Mouse (Mus musculus) heart, postnatal 10 days (tissue): ENCODE data around the gene Zbtb32. TPM values are rescaled to one million over a fixed set of nuclear protein-coding genes. Genes with fewer than 3 reads are reported as not detected.

Experiments used
- DNase-seq, 2 experiments: peaks; one replicate each; pipeline ENCODE4 v3.0.0; 2021
- intact Hi-C: fragments of 180-260 bp; cut with DNase I; formaldehyde crosslinking; loops from one replicate; pipeline ENCODE4 v1.15.1; 2025
- total RNA-seq, 2 experiments: library from RNA; stranded (reverse); gene quantifications; 2 replicates each; pipeline ENCODE4 v1.2.3; 2021

Zbtb32 gene
- total RNA-seq, result not detected

DNA sequence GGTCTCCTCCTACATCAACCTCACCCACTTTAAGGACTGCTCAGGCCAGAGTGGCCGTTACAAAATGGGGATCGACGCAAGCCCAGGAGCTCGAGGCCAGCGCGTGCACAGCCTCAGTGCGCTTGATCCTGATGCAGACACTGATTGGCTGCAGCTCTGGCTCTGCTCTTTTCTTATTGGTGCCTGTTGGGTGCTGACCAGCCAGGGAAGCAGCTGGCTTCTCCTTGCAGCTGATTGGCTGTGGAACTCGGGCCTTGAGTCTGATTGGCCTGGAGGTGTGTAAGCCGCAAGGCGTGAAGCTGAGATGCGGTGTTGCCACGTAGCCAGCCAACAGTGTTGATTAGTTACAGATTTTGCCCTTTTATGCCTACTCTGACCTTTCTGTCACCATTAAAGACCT is at the start of gene Zbtb32:
Zbtb32 (minus strand) TSS at position 124 of the 400 bp plus-strand sequence.
- DNase-seq, result no peak
- intact Hi-C loops, result loop anchor here (10.0 kb wide), 1 partner anchor 366 kb away; no protein-coding TSS in a partner anchor

DNA sequence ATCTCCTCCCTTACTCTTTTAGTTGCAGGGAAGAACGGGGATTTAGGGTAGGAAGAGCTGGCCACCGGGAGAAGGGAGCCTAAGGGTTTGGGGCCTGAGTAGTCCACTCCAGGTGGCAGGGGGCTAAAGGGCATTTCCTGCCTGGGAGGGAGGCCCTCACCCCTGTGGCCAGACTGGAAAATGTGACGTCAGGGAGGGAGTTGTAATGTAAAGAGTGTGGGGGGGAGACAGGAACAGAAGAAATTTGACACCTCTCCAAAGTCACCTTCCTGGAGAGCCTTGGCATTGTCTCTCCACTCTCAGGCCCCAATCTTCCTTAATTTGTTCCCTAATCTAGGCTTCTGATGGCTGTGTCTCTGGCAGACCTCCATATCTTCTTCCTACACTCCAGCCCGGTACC is 40.4 kb upstream of the Zbtb32 start:
- no peak for DNase-seq
- intact Hi-C loops, result no loop called here

DNA sequence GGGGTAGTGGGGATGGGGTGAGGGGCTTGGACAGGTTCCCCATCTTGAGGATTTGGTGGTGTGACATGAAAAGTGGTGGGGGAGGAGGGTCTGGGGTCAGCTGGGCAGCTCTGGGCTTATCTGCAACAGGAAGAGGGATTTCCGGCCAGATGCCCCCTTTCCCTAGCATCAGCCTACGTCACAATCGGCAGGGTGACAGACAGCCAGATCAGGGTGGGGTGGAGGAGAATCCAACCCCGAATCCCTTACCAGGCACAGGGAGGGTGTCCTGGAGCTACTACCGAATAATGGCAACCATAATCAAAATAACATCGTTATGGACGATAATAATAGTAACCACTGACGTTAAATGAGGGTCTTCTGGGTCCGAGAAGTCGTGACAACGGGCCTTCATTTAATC is 37.7 kb upstream of the Zbtb32 start:
- DNase-seq, result no peak
- intact Hi-C loops, result no loop called here

DNA sequence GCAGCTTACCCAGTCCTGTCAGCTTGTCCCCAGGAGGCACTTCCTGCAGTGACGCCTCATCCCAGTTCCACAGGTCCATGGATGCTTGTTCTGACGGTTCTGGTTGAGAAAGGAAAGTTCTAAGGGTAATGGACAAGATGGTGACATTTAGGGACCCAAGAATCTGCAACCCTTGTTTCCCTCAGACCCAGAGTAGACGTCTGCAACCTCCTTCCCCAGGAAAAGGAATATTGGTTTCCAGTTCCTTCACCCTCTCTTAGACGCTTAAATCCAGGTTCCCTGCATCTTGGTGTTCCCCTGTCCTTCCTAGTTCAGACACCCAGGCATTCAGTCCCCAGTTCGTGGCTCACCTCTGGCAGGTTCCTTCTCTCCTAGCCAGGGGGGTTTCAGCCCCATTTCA is 37.0 kb upstream of the Zbtb32 start, which contains the start of gene Etv2:
Etv2 (minus strand) TSS at position 101 of the 400 bp plus-strand sequence.
- no peak for DNase-seq

DNA sequence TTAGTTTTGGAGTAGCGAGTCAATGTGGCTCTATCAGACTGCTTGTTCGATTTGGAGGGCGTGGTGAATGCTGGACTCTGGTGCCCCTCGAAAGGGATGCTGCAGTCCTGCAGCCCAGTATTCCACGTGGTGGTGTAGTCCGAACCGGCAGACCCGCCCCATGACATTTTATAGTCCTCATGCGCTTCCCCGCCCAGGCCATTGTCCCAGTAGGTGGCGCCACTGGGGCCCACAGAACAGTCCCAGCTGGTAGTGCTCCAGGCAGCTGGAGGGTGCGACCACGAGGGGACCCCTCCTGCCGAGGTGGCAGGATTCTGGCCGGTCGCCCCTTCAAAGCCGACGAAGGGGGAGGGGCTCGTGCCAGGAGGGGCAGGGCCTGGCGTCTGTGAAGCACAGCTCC is 35.9 kb upstream of the Zbtb32 start:
- intact Hi-C loops, result no loop called here
- DNase-seq, result peak; percentile 42 to 70

More for the DNA sequence above, 37.0 kb upstream of the Zbtb32 start, which contains the start of gene Etv2:
- intact Hi-C loops, result no loop called here

DNA sequence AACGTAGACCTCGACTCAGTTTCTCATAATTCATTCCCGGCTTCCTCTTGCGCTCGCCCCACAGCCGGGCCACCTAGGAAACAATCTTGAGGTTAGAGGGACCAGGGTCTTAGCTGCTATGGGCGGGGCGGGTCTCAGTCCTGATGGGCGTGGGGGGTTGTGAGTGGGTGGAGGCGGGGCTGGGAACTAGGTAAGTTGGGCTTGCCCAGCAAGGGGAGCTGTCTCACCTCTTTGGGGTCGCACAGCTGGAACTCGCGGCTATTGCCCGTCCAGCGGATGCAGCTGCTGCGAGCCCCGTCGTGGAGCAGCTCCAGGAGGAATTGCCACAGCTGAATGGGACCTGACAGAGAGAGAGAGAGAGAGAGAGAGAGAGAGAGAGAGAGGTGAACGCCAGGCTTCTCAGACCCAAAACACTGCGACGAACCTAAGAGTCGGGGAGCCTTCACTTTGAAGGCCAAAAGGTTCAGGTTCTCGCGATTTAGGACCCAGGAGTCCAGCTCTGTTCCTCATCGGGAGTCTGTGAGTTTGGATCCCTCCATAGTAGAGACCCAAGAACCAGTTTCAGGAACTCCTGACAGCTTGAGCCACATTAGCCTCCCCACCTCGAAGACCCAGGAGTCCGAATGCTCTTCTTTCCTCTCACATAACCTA is 35.2 kb upstream of the Zbtb32 start:
- intact Hi-C loops, result no loop called here
- DNase-seq, result no peak

DNA sequence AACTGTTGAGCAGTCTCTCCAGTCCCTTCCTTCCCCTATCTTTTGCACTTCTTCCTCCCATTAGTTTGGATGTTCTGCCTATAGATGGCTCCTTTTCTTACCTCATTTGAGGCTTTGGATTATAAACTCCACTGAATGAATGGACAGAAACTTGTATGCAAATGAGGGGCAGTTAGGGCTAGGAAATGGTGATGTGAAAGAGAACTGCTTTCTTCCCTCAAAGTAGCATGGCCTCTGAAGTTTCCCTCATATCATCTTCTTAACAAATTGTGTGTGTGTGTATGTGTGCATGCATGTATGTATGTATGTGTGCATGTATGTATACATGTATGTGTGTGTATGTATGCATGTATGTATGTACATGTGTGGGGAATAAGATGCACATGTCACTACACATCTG is 30.3 kb upstream of the Zbtb32 start:
- intact Hi-C loops, result no loop called here
- DNase-seq, result no peak

DNA sequence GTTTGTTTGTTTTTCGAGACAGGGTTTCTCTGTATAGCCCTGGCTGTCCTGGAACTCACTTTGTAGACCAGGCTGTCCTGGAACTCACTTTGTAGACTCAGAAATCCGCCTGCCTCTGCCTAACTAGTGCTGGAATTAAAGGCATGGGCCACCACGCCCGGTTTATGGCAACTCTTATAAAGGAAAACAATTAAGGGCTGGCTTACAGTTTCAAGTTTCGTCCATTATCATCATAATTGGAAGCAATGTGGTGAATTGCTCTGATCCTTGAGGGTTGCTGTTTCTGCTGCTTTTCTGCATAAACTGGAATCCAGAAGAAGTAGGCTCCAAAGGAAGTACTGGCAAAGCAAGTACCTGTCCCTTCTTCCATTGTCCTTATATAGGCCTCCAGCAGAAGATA is 27.9 kb upstream of the Zbtb32 start:
- intact Hi-C loops, result no loop called here
- no peak for DNase-seq

DNA sequence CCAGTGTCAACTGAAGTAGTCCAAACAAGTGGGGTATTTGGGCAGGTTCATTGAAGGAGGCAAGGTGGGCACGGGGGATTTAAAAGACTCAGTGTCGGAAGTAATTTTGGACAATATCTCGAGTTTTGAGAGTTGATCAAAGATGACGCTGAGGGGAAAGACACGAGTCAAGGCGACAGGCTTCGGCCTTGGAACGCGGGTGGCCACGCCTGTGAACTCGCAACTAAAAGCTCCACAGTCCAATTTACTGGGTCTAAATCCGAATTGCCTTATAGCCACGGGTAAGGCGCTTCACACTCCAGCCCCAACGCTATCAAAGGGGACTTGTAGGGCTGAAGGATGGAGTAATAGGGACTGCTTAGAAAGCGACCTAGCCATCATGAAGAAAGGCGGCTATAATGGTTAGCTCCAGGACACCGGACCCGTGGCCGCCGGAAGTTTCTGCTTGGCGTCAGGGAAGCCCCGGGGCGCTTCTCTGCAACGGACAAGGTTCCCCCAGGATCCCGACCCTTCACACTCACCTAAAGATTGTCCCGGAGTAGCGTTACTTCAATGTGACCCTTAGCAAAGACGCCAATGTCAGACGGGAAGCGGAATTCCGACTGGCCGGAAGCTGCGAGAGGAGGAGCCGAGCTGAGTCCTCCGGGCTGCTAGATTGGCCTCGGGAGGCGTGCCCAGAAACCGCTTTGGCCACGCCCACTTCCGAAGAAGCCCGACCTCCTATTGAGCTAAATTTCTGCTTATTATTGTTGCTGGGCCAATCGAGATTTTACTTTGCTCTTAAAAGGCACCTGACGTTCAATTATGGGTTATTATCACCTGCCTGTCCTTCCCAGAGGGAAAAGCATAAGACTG is 27.0 kb upstream of the Zbtb32 start, which contains the start of gene Cox6b1:
Cox6b1 (minus strand) TSS at position 622 of the 855 bp plus-strand sequence.
- intact Hi-C loops, result no loop called here

DNA sequence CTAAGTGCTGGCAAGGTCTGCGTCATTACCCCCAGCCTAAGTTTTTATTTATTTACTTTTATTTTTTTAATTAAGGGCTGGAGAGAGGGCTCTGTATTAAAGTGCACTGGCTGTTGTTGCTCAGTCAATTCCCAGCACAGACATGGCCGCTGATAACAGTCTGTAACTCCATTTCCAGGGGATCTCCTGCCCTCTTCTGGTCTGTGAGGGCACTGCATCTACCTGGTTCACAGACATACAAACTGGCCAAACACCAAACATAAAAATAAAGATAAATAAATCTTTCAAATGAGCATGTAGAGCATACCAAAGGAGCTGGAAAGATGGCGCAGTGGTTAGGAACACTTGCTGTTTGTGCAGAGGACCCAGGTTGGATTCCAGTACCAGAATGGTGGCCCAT is 20.5 kb upstream of the Zbtb32 start:
- intact Hi-C loops, result no loop called here
- peak in 1 of 2 experiments; percentile 53 for DNase-seq

More for the DNA sequence above, 27.0 kb upstream of the Zbtb32 start, which contains the start of gene Cox6b1:
- DNase-seq, result peak; percentile 91 to 93

DNA sequence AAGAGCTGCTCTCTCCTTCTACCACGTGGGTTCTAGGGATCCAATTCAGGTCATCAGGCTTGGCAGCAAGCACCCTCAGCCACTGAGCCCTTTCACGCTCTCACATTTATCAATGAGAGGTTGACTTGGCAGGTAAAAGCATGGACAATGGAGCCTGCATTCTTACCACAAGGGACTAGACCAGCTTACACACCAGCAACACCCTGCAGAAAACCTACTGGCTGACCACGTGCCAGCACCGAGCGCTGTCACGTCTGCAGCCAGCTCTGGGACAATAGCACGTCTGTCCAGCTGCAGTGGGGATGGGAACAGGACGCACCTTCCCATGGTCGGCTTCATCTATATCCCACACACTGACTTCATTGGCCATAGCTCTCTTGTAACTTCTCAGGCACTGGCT is 19.9 kb upstream of the Zbtb32 start:
- intact Hi-C loops, result no loop called here
- no peak for DNase-seq

DNA sequence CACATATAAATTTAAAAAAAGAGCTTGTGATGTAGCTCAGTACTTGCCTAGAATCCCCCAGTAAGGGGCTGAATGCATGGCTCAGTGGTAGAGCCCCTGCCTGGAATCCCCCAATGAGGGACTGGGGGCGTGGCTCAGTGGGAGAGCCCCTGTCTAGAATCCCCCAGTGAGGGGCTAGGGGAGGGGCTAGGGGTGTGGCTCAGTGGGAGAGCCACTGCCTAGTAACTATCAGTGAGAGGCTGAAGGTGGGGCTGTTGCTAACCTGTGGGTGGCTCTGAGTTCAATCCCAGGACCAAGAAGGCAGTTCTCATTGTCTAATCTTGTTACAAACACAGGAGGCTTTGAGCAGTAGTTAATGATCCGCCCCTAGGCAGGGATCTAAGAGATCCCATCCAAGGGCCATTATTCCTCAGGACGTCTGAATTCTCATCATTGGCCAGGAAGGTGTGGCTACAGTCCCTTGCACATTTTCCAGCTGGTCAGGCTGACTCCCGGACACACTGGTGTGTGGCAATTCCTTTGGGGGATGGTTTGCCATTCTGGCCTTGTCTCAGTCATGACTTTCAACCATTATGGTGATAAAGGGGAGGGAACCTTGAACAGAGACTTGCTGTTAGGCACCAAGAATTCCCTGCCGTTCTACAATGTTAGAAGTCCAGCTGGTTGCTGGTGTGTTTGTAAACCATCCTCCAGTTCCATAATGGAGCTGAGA is 16.5 kb upstream of the Zbtb32 start:
- DNase-seq, result no peak
- intact Hi-C loops, result no loop called here

DNA sequence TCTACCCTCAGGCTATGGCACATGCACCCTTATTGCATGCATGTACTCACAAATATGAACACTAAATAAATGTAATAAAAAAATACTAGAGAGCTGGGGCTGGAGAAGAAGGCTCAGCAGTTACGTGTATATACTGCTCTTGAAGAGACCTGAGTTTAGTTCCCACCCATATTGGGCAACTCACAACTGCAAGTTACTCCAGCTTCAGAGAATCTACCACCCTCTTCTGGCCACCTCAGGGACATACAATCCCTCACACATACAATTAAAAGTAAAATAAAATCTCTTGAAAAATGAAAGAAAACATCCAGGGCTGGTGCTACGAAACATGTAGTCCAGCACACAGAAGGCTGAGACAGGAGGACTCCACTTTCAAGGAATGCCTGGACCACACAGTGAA is 15.7 kb upstream of the Zbtb32 start:
- DNase-seq, result no peak
- intact Hi-C loops, result loop anchor here (5.0 kb wide), 1 partner anchor 242 kb away; no protein-coding TSS in a partner anchor

DNA sequence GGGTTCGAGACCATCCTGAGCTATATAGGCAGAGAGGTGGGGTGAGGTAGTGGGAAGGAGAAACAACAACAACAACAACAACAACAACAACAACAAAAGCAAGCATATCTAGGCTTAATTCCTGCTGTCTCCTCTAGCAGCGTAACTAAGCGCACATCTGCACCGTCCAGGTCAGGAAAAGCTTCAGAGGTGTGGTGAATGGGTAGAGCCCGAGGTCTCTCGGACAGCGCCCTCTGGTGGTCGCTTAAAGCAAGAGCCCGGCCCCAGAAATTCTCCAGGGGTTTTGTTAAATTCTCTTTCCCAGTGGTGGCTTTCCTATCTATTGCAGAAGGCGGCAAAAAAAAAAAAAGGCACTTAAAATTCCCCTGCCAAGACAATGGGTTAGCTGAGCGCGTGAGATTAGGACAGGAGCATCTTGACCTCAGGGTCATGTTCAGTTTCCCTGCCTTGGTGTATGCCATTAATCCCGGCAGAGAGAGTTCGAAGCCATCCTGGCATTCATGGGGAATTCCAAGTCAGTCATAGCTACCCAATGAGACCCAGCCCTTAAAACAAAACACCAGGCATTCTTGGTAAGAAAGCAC is 14.9 kb upstream of the Zbtb32 start:
- intact Hi-C loops, result loop anchor here (1.0 to 5.0 kb wide), 2 partner anchors 24 to 241 kb away; no protein-coding TSS in a partner anchor
- DNase-seq, result peak; percentile 54 to 80

DNA sequence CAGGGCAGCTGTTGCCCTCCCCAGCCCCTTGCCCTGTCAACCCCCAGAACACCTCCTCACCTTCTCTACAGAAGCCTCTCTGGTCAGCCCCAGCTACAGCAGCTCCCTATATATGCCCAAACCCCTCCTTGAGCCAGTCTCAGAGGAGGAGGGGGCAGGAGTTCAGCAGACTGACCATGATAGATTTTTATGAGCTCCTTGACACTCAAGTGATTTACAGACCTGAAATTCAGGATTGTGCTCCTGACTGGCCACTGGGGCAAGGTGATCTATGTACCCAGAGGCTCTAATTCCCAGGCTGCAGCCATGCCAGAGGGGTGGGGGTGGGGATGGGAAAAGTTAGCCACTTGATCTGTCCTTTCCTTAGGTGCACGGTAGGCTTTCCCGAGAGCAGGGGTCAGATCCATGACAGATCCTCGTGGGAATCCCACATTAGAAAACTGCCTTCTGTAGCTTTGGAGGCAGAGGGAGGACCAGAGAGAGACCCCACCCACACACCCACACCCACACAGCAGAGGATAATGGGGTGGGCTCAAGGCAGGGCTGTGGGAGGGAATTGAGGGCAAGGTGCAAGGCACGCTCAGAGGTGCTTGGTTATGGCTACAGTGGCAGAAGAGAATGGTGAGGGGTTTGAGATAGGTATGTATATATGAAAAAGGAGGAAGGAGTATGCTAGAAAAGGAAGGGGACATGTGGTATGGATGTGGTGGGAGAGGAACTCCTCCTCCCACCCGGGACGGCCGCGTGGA is 14.1 kb upstream of the Zbtb32 start, which contains the start of gene Upk1a:
Upk1a (minus strand) TSS at position 194 of the 749 bp plus-strand sequence.
- DNase-seq, result no peak
- intact Hi-C loops, result loop anchor here (1.0 to 5.0 kb wide), 2 partner anchors 24 to 241 kb away; no protein-coding TSS in a partner anchor

DNA sequence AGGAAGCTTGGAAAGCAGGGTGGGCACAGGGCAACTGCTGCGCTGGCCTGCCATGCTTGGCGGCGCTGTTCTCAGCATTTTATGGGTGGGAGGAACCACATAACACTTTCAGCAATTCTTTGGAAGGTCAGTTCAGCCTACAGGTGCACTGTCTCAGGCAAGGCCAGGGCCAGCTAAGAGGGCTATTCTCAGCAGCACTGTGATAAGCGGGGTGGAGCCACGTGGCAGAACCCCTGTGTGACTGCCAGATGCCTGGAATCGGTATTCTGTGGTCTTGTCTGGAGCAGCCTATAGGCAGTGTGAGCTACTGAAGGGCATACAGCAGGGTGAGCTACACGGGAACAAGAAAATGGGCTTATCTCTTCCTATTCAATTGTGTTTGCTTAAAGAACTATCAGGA is 11.3 kb upstream of the Zbtb32 start:
- DNase-seq, result peak; percentile 69 to 83
- intact Hi-C loops, result loop anchor here (5.0 kb wide), 1 partner anchor 238 kb away; no protein-coding TSS in a partner anchor

DNA sequence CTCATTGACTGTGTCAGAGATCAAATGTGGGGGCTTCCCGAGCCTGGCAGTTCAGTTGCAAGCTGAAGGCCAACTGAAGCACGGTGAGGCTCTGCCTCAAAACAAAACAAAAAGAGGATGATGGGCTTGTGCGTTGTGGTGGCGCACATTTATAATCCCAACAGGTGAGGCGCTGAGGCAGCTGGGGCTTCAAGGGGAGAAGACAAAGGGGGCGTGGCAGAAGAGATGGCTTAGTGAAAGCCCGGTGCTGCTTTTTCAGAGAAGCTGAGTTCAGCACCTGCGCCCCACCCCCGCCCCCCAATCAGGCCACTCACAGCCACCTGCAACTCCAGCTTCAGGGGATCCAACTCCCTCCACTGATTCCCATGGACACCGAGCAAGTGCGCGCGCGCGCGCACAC is 9.8 kb upstream of the Zbtb32 start:
- no peak for DNase-seq
- intact Hi-C loops, result loop anchor here (1.0 to 5.0 kb wide), 2 partner anchors 19 to 116 kb away; partner anchors contain the start of gene Prodh2

DNA sequence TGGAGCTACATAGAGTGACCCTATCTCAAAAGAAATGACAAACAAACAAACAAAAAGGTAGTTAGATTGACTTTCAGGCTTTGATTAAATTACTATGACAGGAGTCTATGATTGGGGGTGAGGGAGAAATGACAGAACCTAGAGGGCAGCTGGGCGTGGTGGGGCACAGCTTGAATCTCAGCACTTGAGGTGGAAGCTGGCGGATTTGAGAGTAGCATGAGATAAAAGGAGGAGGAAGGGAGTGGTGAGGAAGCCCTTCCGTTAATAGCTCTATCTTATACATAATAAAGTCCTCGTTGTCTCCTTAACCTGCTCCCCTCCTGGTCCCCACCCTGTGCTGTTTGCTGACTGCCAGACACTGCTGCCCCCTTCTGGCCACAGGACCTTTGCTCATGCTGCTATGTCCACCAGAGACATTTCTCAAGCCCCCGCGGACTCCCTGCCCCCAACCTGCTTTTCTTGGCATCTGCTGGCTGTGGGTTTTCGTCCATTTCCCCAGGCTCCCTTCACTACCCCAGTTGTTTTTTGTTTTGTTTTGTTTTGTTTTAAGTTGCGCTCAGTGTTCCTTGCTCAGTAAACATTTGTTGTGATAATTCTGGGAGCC is 9.1 kb upstream of the Zbtb32 start:
- peak; percentile 58 to 68 for DNase-seq
- intact Hi-C loops, result loop anchor here (1.0 to 5.0 kb wide), 2 partner anchors 19 to 116 kb away; partner anchors contain the start of gene Prodh2

DNA sequence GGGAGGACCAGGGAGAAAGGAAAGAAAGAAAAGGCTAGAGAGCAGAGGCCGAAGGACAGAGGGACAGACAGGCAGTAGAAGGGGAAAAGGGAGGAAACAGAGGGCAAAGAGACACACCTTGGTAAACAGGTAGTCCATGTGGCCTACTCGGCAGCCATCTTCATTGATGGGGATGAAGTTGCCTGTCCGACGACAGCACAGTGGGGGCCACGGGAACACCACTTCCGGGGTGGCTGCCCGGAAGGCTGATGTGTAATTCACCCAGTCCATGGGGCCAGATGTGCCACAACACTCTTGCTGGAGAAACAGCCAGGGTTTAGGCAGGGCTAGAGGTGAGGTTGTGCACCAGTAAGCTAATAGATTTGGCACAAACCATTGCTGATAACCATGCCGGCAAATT is 6.2 kb upstream of the Zbtb32 start:
- no peak for DNase-seq
- intact Hi-C loops, result loop anchor here (5.0 kb wide), 1 partner anchor 113 kb away; the partner anchor contains the start of gene Prodh2
